Mouse (Mus musculus): ENCODE measurements around the gene Gm10644. TPM values are rescaled to one million over a fixed set of nuclear protein-coding genes. Genes with fewer than 3 reads are reported as not detected.

The Gm10644 gene
- polyA plus RNA-seq, 1 experiment from 2014 or later: 0.88 TPM

- H3K36me3 ChIP-seq (replicated peaks): peaks cover 34% of the 10 kb centered on the region
- no peak overlapping the region for H3K9ac ChIP-seq
- 77% methylated on average over 6 of the region's 6 CpGs for WGBS
- no peaks in the 10 kb centered on the region for H3K9me3 ChIP-seq
- H3K4me2 ChIP-seq: no peak overlapping the region
- H3K4me1 ChIP-seq: peaks cover 18% of the 10 kb centered on the region
- no peak overlapping the region for H3K27ac ChIP-seq
- no peaks in the 10 kb centered on the region for H3K27me3 ChIP-seq
- H3K4me3 ChIP-seq (replicated peaks): no peak overlapping the region
- ATAC-seq (ENCODE audit: low FRiP score): no peak
Observed at GRCm38 (mm10) chr8:83917566-83917965, 37.4 kb downstream of the Gm10644 start.

- Histone ChIP-seq H3K27me3 (no peaks in the 10 kb centered on the region), H3K4me1 (peaks cover 22% of the 10 kb centered on the region), H3K4me3 (replicated peaks) (no peak overlapping the region), H3K27ac (no peak overlapping the region), H3K4me2 (no peak overlapping the region), H3K9me3 (no peaks in the 10 kb centered on the region), H3K9ac (no peak overlapping the region), H3K36me3 (replicated peaks) (peaks cover 23% of the 10 kb centered on the region)
- no peak for ATAC-seq (ENCODE audit: low FRiP score)
- 84% methylated on average over 5 of the region's 5 CpGs for WGBS
Observed at GRCm38 (mm10) chr8:83916015-83916414, 39.0 kb downstream of the Gm10644 start.

- H3K4me3 ChIP-seq (replicated peaks): no peak overlapping the region
- WGBS: 71% methylated on average over 4 of the region's 5 CpGs
- no peak overlapping the region for H3K27ac ChIP-seq
- no peak for ATAC-seq (ENCODE audit: low FRiP score)
- H3K4me2 ChIP-seq: no peak overlapping the region
- H3K4me1 ChIP-seq: peaks cover 22% of the 10 kb centered on the region
- no peaks in the 10 kb centered on the region for H3K27me3 ChIP-seq
- no peaks in the 10 kb centered on the region for H3K9me3 ChIP-seq
- peaks cover 14% of the 10 kb centered on the region for H3K36me3 ChIP-seq (replicated peaks)
- no peak overlapping the region for H3K9ac ChIP-seq
Observed at GRCm38 (mm10) chr8:83914860-83915259, 40.1 kb downstream of the Gm10644 start.

- H3K4me3 ChIP-seq (replicated peaks): no peak overlapping the region
- no peak overlapping the region for H3K4me2 ChIP-seq
- H3K9me3 ChIP-seq: no peaks in the 10 kb centered on the region
- H3K9ac ChIP-seq: no peak overlapping the region
- peaks cover 8% of the 10 kb centered on the region for H3K36me3 ChIP-seq (replicated peaks)
- WGBS: 96% methylated on average over 3 of the region's 3 CpGs
- no peak for ATAC-seq (ENCODE audit: low FRiP score)
- peaks cover 27% of the 10 kb centered on the region for H3K4me1 ChIP-seq
- no peak overlapping the region for H3K27ac ChIP-seq
- H3K27me3 ChIP-seq: no peaks in the 10 kb centered on the region
Observed at GRCm38 (mm10) chr8:83914232-83914631, 40.8 kb downstream of the Gm10644 start.

- Histone ChIP-seq H3K4me1 (peaks cover 38% of the 10 kb centered on the region), H3K9me3 (no peaks in the 10 kb centered on the region), H3K27me3 (no peaks in the 10 kb centered on the region), H3K36me3 (replicated peaks) (0 out of 2 replicates have a peak, but pooled peaks cover 2% of the 10 kb centered on the region), H3K27ac (no peak overlapping the region), H3K9ac (no peak overlapping the region), H3K4me3 (replicated peaks) (no peak overlapping the region), H3K4me2 (no peak overlapping the region)
- ATAC-seq (ENCODE audit: low FRiP score): no peak
- WGBS: 87% methylated on average over 5 of the region's 5 CpGs
Observed at GRCm38 (mm10) chr8:83911809-83912731, 42.9 kb downstream of the Gm10644 start.

GRCm38 (mm10) chr8:83909311-83909710, 45.7 kb downstream of the Gm10644 start:
- WGBS: 47% methylated on average over 8 of the region's 8 CpGs
- Histone ChIP-seq H3K4me1 (peaks cover 25% of the 10 kb centered on the region), H3K4me3 (replicated peaks) (no peak overlapping the region), H3K27me3 (no peaks in the 10 kb centered on the region), H3K9me3 (no peaks in the 10 kb centered on the region), H3K27ac (no peak overlapping the region), H3K9ac (0 out of 2 replicates have a peak overlapping the region, but pooled peaks have one; percentile 13), H3K4me2 (no peak overlapping the region), H3K36me3 (replicated peaks) (peaks cover 9% of the 10 kb centered on the region; the same call in 1 of the 2 replicates)
- ATAC-seq (ENCODE audit: low FRiP score): peak; percentile 60; the same call in 1 of the 2 replicates

- no peak for ATAC-seq (ENCODE audit: low FRiP score)
- Histone ChIP-seq H3K27ac (no peak overlapping the region), H3K9ac (no peak overlapping the region), H3K27me3 (no peaks in the 10 kb centered on the region), H3K4me2 (no peak overlapping the region), H3K4me1 (peaks cover 30% of the 10 kb centered on the region), H3K4me3 (replicated peaks) (no peak overlapping the region), H3K9me3 (no peaks in the 10 kb centered on the region), H3K36me3 (replicated peaks) (peaks cover 9% of the 10 kb centered on the region; the same call in 1 of the 2 replicates)
- 90% methylated on average over 6 of the region's 6 CpGs for WGBS
Observed at GRCm38 (mm10) chr8:83908583-83908982, 46.4 kb downstream of the Gm10644 start.

GRCm38 (mm10) chr8:83902961-83903666, 51.9 kb downstream of the Gm10644 start:
- peaks cover 44% of the 10 kb centered on the region for H3K4me1 ChIP-seq
- no peak overlapping the region for H3K9ac ChIP-seq
- ATAC-seq (ENCODE audit: low FRiP score): no peak
- H3K4me2 ChIP-seq: peak overlapping the region; percentile 84
- peak overlapping the region; percentile 96 for H3K4me3 ChIP-seq (replicated peaks)
- peak overlapping the region; percentile 47 for H3K27ac ChIP-seq
- peaks cover 9% of the 10 kb centered on the region; the same call in 1 of the 2 replicates for H3K36me3 ChIP-seq (replicated peaks)
- no peaks in the 10 kb centered on the region for H3K9me3 ChIP-seq
- 10% methylated on average over 12 of the region's 13 CpGs for WGBS
- H3K27me3 ChIP-seq: no peaks in the 10 kb centered on the region

GRCm38 (mm10) chr8:83901566-83902485, 53.2 kb downstream of the Gm10644 start:
- Histone ChIP-seq H3K4me2 (peak overlapping the region; percentile 84), H3K4me1 (peaks cover 57% of the 10 kb centered on the region), H3K27me3 (peaks cover 2% of the 10 kb centered on the region; the same call in 1 of the 2 replicates), H3K9ac (peak overlapping the region; percentile 91), H3K4me3 (replicated peaks) (peak overlapping the region; percentile 96), H3K36me3 (replicated peaks) (peaks cover 6% of the 10 kb centered on the region; the same call in 1 of the 2 replicates), H3K9me3 (no peaks in the 10 kb centered on the region), H3K27ac (peak overlapping the region; percentile 99; the same call in 1 of the 2 replicates)
- WGBS: 15% methylated on average over 14 of the region's 14 CpGs
- no peak for ATAC-seq (ENCODE audit: low FRiP score)

- peak overlapping the region; percentile 84 for H3K4me2 ChIP-seq
- peak overlapping the region; percentile 96 for H3K4me3 ChIP-seq (replicated peaks)
- peaks cover 6% of the 10 kb centered on the region; the same call in 1 of the 2 replicates for H3K36me3 ChIP-seq (replicated peaks)
- H3K9me3 ChIP-seq: no peaks in the 10 kb centered on the region
- H3K9ac ChIP-seq: peak overlapping the region; percentile 91
- peaks cover 10% of the 10 kb centered on the region; the same call in 1 of the 2 replicates for H3K27me3 ChIP-seq
- H3K4me1 ChIP-seq: peaks cover 60% of the 10 kb centered on the region
- no peak for ATAC-seq (ENCODE audit: low FRiP score)
- WGBS: under 1% methylated on average over 36 of the region's 40 CpGs
- H3K27ac ChIP-seq: peak overlapping the region; percentile 99
Observed at GRCm38 (mm10) chr8:83900957-83901270, 54.1 kb downstream of the Gm10644 start.

- Histone ChIP-seq H3K27me3 (peaks cover 15% of the 10 kb centered on the region), H3K36me3 (replicated peaks) (0 out of 2 replicates have a peak, but pooled peaks cover 2% of the 10 kb centered on the region), H3K4me3 (replicated peaks) (peak overlapping the region; percentile 96), H3K27ac (peak overlapping the region; percentile 99), H3K4me2 (peak overlapping the region; percentile 84), H3K4me1 (peaks cover 60% of the 10 kb centered on the region), H3K9ac (peak overlapping the region; percentile 91), H3K9me3 (no peaks in the 10 kb centered on the region)
- ATAC-seq (ENCODE audit: low FRiP score): peak; percentile 15
- WGBS: under 1% methylated on average over 35 of the region's 100 CpGs
Observed at GRCm38 (mm10) chr8:83900266-83900956, 54.6 kb downstream of the Gm10644 start.
